Mouse (Mus musculus) spleen, adult 2 months (tissue): ENCODE measurements around the gene Gfod2.

Experiments used
- CTCF ChIP-seq: fragments of 200-500 bp; IDR thresholded peaks from 2 replicates; pipeline ENCODE4 v1.5.1; 2011; ENCODE audit warnings: mild to moderate bottlenecking, inconsistent platforms; ENCODE audit not compliant: insufficient read depth, insufficient read length, insufficient replicate concordance; ENCODE audit errors: extremely low read depth
- POLR2A ChIP-seq: fragments of 200-500 bp; IDR thresholded peaks from 2 replicates; pipeline ENCODE4 v1.6.1; 2011; ENCODE audit warnings: low read depth, low read length, inconsistent platforms

GRCm38 (mm10) chr8:105685325-105685724 is 73.1 kb downstream of the Gfod2 start:
- TF ChIP-seq POLR2A = no peak
- TF ChIP-seq CTCF = no peak
